In the genomic region with DNA sequence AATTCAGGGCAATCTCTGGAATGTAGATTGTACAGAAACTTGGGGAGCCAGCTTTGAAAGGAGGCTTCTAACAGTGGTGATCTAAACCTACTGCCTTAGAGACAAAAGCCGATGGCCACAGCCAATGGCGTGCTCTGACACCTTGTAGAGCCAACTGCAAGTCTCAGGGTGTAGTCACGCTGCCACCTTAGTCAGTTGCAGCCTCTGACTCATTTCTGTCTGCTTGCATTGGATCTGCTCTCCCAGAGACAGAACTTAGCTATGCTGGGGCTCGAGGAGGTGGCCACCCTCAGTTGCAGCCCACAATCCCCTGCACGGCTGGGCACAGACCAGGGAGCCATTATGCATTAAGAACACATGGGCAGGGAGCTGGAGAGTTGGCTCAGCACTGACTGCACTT, we compare ENCODE assay signal across 18 mouse cellular contexts.
DNase-seq lines count a peak whose midpoint lies in the region; ATAC-seq lines count a peak whose summit lies in the region.
"Had no signal": no experiment of that assay in that cellular context is flagged by ENCODE, and none has a peak within 500 bp of the region (broad histone marks: within the 10 kb centered on the region; RNA-seq: fewer than 3 reads in every experiment).

No protein-coding gene starts in this region.

- peak; percentile 51; the same call in 1 of the 2 replicates for ATAC-seq in frontal cortex, adult (ENCODE audit: low TSS enrichment)
- ATAC-seq: CD4-positive, CD25-positive, alpha-beta regulatory T cell, adult 4 months; forebrain, embryonic 13.5 days; forebrain, embryonic 15.5 days; forebrain, postnatal 0 days had no signal

- no peak for DNase-seq in frontal cortex, postnatal 10 days (ENCODE audit: low spot score in 2 of 2)
- DNase-seq in right cerebral cortex, adult 18-20 months = peak; percentile 51
- DNase-seq in right cerebral cortex, postnatal 25 days = no peak
- no peak for DNase-seq in thymus, postnatal 10 days (ENCODE audit: low spot score in 2 of 2)
- DNase-seq: adrenal gland, adult 2 months; adrenal gland, postnatal 10 days; adrenal gland, postnatal 25 days; B cell, adult 2 months; cerebellum, adult 11-12 months; cerebellum, adult 2 months; cerebellum, adult 9-10 months; cerebellum, postnatal 10 days; cerebellum, postnatal 25 days; forebrain, postnatal 0 days had no signal
